Mouse (Mus musculus) limb, embryonic 14.5 days (tissue): Measurements from ENCODE around the gene Pik3c2b. TPM values are rescaled to one million over a fixed set of nuclear protein-coding genes. Genes with fewer than 3 reads are reported as not detected.

Experiments
- ATAC-seq: fragments of 200-750 bp; cut with Nextera tagmentation; 2 replicates; pipeline ENCODE4 v1.8.0; 2017; ENCODE audit warnings: low read depth, moderate number of reproducible peaks, moderate TSS enrichment; ENCODE audit not compliant: low FRiP score
- DNase-seq: peaks from one replicate; pipeline ENCODE4 v3.0.0-alpha.2; 2015; ENCODE audit warnings: low spot score
- H3K27ac ChIP-seq: fragments of 300-500 bp; sonication (generic); replicated peaks from 2 replicates; pipeline ENCODE4 v1.5.1; 2014; ENCODE audit warnings: low read depth, mild to moderate bottlenecking, low read length, moderate library complexity, mixed read lengths
- H3K27me3 ChIP-seq: fragments of 300-500 bp; sonication (generic); 2 replicates; pipeline ENCODE4 v1.6.1; 2014; ENCODE audit warnings: low read length, mixed read lengths; ENCODE audit not compliant: control insufficient read depth, insufficient read depth
- H3K36me3 ChIP-seq: fragments of 300-500 bp; sonication (generic); 2 replicates; pipeline ENCODE4 v1.6.1; 2014; ENCODE audit warnings: mild to moderate bottlenecking, low read length, moderate library complexity, mixed read lengths; ENCODE audit not compliant: control insufficient read depth, insufficient read depth
- H3K4me1 ChIP-seq: fragments of 300-500 bp; sonication (generic); 2 replicates; pipeline ENCODE4 v1.6.1; 2014; ENCODE audit warnings: antibody characterized with exemption, low read length, mixed read lengths; ENCODE audit not compliant: control insufficient read depth, insufficient read depth
- H3K4me2 ChIP-seq: fragments of 300-500 bp; sonication (generic); replicated peaks from 2 replicates; pipeline ENCODE4 v1.6.1; 2014; ENCODE audit warnings: low read depth, mild to moderate bottlenecking, low read length, moderate library complexity; ENCODE audit not compliant: severe bottlenecking
- H3K4me3 ChIP-seq: fragments of 300-500 bp; sonication (generic); replicated peaks from 2 replicates; pipeline ENCODE4 v1.5.1; 2014; ENCODE audit warnings: low read length
- H3K9ac ChIP-seq: fragments of 300-500 bp; sonication (generic); 2 replicates; pipeline ENCODE4 v1.6.1; 2014; ENCODE audit warnings: mild to moderate bottlenecking, low read depth, low read length, moderate library complexity; ENCODE audit not compliant: severe bottlenecking
- H3K9me3 ChIP-seq: fragments of 300-500 bp; sonication (generic); 2 replicates; pipeline ENCODE4 v1.6.1; 2016; ENCODE audit warnings: low read length; ENCODE audit not compliant: control insufficient read depth
- POLR2A ChIP-seq: fragments of 200-500 bp; IDR thresholded peaks from 2 replicates; pipeline ENCODE4 v1.8.0; 2012; ENCODE audit warnings: inconsistent platforms, mild to moderate bottlenecking, moderate library complexity, borderline replicate concordance; ENCODE audit not compliant: insufficient read depth, insufficient read length; ENCODE audit errors: extremely low read depth
- WGBS: fragments of 180-500 bp; shearing (Covaris S2); extraction: QIAGEN DNeasy Blood & Tissue Kit; methylation state at CpG from one replicate; pipeline ENCODE4 v1.1.7; 2014; 5-methylcytosine and 5-hydroxymethylcytosine counted together
- polyA plus RNA-seq, 2 experiments: library from polyadenylated mRNA; depleted of rRNA in 1 of 2; stranded (reverse) in 1 of 2; unstranded in 1 of 2; fragments of >200 nt; fragmentation: Nextera tagmentation in 1 of 2; extraction: Ambion mirVana in 1 of 2; gene quantifications; 2 replicates each; pipeline versions ENCODE4 v1.2.1 to v1.2.3; 2012 to 2014

Pik3c2b gene
- polyA plus RNA-seq, 2 experiments = 8.1 to 10.7 TPM

- Histone ChIP-seq H3K9ac (no peak overlapping the region), H3K36me3 (peaks cover 72% of the 10 kb centered on the region), H3K27ac (no peak overlapping the region), H3K9me3 (no peaks in the 10 kb centered on the region), H3K4me2 (no peak overlapping the region), H3K4me3 (no peak overlapping the region), H3K27me3 (no peaks in the 10 kb centered on the region), H3K4me1 (no peaks in the 10 kb centered on the region)
- 94% methylated on average over 1 of the region's 1 CpGs for WGBS
- no peak for TF ChIP-seq POLR2A
- DNase-seq = no peak
- ATAC-seq = no peak
Measured at GRCm38 (mm10) chr1:133014196-133014595, 31.3 kb upstream of the Pik3c2b start.

DNA sequence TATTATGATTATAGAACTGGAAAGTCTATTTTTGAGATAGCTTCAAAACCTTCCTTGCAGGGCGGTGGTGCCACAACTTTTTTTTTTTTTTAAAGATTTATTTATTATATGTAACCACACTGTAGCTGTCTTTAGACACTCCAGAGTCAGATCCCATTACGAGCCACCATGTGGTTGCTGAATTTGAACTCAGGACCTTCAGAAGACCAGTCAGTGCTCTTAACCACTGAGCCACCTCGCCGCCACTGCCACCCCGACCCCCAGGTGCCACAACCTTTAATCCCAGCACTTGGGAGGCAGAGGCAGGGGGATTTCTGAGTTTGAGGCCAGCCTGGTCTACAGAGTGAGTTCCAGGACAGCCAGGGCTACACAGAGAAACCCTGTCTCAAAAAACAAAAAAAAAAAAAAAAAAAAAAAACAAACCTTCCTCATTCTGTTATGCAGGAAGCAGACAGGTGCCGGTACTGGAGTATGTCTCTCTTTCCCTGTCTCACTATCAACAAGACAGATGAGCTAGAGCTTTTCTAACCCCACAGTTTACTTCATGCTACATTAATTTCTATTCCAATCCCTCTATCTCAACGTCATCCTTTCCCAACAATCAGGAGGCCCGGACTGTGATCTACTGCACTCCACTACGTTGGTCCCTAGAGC, 28.6 kb upstream of the Pik3c2b start:
- H3K27me3 ChIP-seq = no peaks in the 10 kb centered on the region
- H3K9me3 ChIP-seq = no peaks in the 10 kb centered on the region
- no peak overlapping the region for H3K4me2 ChIP-seq
- H3K9ac ChIP-seq = no peak overlapping the region
- H3K27ac ChIP-seq = no peak overlapping the region
- H3K36me3 ChIP-seq = peaks cover 57% of the 10 kb centered on the region
- no peak for TF ChIP-seq POLR2A
- DNase-seq (no peak), ATAC-seq (no peak)
- WGBS = 92% methylated on average over 9 of the region's 9 CpGs
- no peak overlapping the region for H3K4me3 ChIP-seq
- H3K4me1 ChIP-seq = no peaks in the 10 kb centered on the region

DNA sequence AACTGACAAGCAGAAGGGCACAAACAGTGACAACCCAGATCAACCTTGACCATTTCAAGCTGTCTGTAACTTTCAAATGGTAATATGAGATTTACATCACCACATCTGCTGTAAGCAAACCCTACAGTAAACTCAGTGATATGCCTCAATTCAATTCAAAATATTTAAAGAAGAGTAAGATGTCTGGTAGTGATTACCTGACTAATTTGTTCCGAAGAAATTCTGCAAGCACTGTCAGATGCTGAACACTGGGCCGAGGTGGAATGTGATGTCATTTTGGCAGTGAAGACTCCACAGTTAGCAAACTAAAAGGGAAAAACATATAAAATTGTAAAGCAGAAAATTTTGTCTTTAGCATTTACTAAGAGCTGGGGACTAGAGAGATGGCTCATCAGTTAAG, 26.9 kb upstream of the Pik3c2b start:
- no peaks in the 10 kb centered on the region for H3K27me3 ChIP-seq
- no peak overlapping the region for H3K9ac ChIP-seq
- H3K4me3 ChIP-seq = no peak overlapping the region
- ATAC-seq = no peak
- no peak for TF ChIP-seq POLR2A
- no peaks in the 10 kb centered on the region for H3K9me3 ChIP-seq
- no peak overlapping the region for H3K27ac ChIP-seq
- H3K4me1 ChIP-seq = no peaks in the 10 kb centered on the region
- DNase-seq = no peak
- no peak overlapping the region for H3K4me2 ChIP-seq
- H3K36me3 ChIP-seq = peaks cover 47% of the 10 kb centered on the region
- WGBS = 81% methylated on average over 2 of the region's 2 CpGs

- no peak for DNase-seq
- no peaks in the 10 kb centered on the region for H3K9me3 ChIP-seq
- no peaks in the 10 kb centered on the region for H3K27me3 ChIP-seq
- H3K4me2 ChIP-seq = no peak overlapping the region
- peaks cover 40% of the 10 kb centered on the region for H3K36me3 ChIP-seq
- no peak for ATAC-seq
- no peak for TF ChIP-seq POLR2A
- H3K4me1 ChIP-seq = peaks cover 4% of the 10 kb centered on the region
- H3K9ac ChIP-seq = no peak overlapping the region
- H3K27ac ChIP-seq = no peak overlapping the region
- H3K4me3 ChIP-seq = no peak overlapping the region
Measured at GRCm38 (mm10) chr1:133019312-133019711, 26.2 kb upstream of the Pik3c2b start.

- TF ChIP-seq POLR2A = no peak
- Histone ChIP-seq H3K36me3 (peaks cover 30% of the 10 kb centered on the region), H3K4me3 (no peak overlapping the region), H3K4me2 (no peak overlapping the region), H3K27me3 (no peaks in the 10 kb centered on the region), H3K27ac (no peak overlapping the region), H3K9me3 (no peaks in the 10 kb centered on the region), H3K9ac (no peak overlapping the region), H3K4me1 (peaks cover 6% of the 10 kb centered on the region)
- DNase-seq = no peak
- ATAC-seq = no peak
- WGBS = 82% methylated on average over 3 of the region's 3 CpGs
Measured at GRCm38 (mm10) chr1:133020137-133020894, 25.2 kb upstream of the Pik3c2b start.
